Mouse (Mus musculus) ES-Bruce4 (cell line): ENCODE results near the gene Med22.

Source experiments
- CTCF ChIP-seq: IDR thresholded peaks from one replicate; pipeline ENCODE4 v1.8.1; 2011; ENCODE audit warnings: low read depth, low read length
- EP300 ChIP-seq: IDR thresholded peaks from 2 replicates; pipeline ENCODE4 v1.6.1; 2011; ENCODE audit warnings: low read depth, low read length; ENCODE audit not compliant: insufficient read depth

- TF ChIP-seq EP300 = no peak
- TF ChIP-seq CTCF = no peak
Measured at GRCm38 (mm10) chr2:26943253-26943652, 32.8 kb upstream of the Med22 start.
